Mouse (Mus musculus) left cerebral cortex, postnatal 25 days (tissue): ENCODE measurements around the gene Irf4. TPM values are rescaled to one million over a fixed set of nuclear protein-coding genes. Genes with fewer than 3 reads are reported as not detected.

Source experiments
- DNase-seq, 2 experiments: peaks; one replicate each; pipeline ENCODE4 v3.0.0; 2022; ENCODE audit warnings: low spot score in 2 of 2, mixed read lengths in 1 of 2
- intact Hi-C: fragments of 180-260 bp; cut with DNase I; formaldehyde crosslinking; loops from one replicate; pipeline ENCODE4 v1.15.1; 2025
- total RNA-seq, 2 experiments: library from RNA; stranded (reverse); gene quantifications; 2 replicates each; pipeline ENCODE4 v1.2.3; 2021

Gene Irf4
- under 1 TPM; 0.11 to 0.28 TPM for total RNA-seq

DNA sequence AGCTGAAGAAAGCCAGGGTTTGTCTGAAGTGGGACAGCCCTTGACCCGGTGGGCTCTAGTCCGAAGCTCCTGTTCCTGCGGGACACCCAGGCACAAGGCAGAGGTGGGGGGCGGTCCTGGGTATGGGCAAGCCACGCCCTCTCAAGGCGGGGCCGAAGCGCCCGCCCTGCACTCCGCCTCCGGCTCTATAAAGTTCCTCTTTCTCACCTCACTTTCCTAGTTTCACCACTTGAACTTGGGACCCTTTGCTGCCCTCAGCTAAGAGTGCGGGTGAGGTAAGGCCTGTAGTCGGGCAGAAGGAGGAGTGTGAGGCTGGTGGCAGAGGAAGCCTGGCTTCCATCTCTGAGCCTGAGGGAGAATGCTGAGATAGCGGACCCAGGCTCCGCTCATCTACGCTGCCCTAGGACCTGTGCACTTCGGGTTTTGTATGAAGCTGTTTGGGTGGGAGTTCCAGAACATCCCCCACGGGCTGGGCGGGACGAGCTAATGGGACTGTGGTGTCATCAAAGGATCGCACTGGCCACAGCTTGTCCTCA lies at the start of gene Irf4:
Irf4 (plus strand) TSS at position 206 of the 536 bp plus-strand sequence.
- DNase-seq, result peak; percentile 7 to 20
- intact Hi-C loops, result no loop called here

DNA sequence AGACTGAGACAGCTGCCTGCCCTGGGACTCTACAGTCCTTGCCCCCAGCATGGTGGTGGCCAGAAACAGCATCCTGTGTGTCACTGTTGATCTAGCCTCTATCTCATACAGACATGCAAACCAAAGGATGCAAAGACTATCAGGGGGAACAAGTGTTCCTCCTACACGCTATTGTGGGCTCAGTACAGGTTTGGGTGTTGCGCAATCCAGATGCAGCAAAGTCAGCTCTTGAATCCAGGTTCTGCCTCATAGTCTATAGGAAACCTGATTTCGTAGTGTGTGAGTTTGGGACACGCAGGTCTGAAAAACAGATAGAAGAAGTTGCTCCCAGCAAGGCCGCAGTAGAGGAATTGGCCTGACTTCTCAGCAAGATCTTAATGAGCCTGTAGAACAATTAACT lies 46.3 kb upstream of the Irf4 start:
- intact Hi-C loops, result no loop called here
- no peak for DNase-seq

DNA sequence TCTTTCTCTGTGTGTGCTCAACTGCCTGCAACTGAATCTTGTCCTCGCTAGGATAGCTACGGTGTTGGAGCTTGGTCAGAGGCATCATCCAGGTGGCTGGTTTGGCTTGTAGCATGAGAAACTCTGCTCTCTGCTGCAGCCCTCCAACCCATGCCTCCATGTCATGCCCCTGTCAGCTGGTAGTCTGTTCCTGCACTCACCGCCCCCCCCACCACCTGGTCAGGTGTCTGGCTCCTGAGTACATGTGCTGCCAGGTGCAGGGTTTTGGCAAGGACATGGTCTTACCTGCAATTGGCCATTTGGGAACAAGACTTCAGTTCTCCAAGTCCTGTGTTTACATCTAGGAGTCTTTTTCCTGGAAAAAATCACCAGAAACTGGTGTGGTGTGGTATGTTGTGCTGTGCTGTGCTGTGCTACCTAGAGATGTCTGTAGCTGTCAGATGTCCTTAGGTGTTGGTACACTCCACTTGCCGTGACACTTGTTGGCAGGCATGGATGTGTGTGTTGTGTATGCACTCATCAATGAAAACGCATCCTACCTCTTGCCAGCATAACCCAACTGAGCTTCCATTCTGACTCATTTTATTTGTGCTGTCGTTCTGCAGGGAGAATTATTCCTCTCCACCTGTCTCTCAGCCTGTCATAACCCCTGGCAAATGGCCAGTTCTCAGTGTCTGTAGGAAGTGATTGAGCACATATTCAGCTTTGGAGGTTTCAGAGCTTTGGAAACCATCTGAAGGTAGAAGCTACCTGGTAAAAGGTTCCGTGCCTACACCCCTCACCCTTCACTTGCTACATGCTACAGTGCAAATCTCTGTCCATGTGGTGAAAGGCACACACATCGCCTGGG lies 44.6 kb upstream of the Irf4 start:
- intact Hi-C loops, result no loop called here
- no peak for DNase-seq

DNA sequence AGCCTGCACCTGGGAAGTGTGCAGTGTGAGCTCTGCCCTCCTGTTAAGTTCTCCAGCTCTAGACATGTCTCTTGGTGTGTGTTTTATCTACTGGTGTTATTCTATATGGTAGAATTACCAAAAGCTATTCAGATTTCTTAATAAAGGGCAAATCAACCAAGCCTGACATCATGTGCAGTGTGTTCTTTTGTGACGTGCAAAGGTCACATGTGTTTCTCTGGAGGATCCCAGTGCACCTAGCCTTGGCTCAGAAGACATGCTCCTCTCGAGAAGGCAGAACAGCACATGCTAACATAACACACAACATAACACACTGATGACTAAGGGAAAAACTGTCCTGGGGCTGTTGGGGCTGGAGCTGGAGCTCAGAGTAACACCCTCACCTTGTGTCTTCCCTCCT lies 38.0 kb upstream of the Irf4 start:
- no peak for DNase-seq
- intact Hi-C loops, result no loop called here

DNA sequence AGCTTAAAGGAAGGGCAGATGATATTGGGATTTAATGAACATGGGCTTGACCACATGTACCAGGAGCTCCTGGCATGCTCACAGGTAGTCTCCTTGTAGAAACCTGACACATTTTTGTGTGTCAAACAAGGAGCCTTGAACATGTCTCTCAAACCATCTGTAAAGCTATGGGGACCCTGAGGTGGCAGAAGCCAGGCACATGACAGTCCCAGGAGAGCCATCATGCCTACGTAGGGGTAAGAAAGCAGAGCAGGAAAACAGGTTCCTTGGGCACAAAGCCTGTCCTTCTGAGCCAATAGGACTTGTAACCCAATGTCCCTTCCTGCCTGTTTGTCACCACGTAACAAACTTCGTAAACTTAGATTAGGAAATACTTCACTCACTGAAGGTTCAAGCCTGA lies 37.3 kb upstream of the Irf4 start:
- intact Hi-C loops, result no loop called here
- DNase-seq, result no peak

DNA sequence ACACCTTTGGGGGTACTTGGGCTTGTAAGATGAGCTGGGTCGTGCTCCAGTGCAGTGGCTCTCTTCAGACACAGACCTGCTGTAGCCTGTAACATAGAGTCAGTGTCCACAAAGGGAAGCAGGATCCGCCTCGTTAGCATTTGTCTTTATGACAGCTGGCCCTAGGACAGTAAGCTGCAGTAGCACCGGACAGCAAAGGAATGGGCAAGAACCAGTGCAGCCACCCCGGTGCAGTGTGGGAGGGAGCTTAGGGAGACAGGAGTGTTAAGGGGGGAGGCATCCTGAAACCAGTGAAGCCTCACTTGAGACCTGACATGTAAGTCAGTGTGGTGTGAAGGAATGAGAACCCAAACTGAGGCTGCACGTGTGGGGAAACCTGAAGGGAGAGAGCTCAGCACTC lies 36.7 kb upstream of the Irf4 start:
- DNase-seq, result no peak
- intact Hi-C loops, result no loop called here

DNA sequence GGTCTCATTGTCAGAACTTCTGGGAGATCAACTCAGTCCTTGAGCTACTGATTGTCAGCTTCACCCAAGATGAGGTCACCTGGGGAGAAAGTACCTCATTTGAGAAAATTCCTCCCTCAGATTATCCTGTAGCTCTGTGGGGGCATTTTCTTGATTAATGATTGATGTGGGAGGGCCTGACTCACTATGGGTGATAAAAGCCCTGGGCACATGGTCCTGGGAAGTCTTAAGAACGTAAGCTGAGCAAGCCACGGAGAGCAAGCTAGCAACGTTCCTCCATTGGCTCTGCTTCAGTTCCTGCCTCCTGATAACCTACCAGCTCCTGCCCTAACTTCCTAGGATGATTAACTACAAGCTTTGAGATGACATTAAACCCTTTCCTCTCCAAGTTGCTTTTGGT lies 35.4 kb upstream of the Irf4 start:
- intact Hi-C loops, result no loop called here
- DNase-seq, result no peak

DNA sequence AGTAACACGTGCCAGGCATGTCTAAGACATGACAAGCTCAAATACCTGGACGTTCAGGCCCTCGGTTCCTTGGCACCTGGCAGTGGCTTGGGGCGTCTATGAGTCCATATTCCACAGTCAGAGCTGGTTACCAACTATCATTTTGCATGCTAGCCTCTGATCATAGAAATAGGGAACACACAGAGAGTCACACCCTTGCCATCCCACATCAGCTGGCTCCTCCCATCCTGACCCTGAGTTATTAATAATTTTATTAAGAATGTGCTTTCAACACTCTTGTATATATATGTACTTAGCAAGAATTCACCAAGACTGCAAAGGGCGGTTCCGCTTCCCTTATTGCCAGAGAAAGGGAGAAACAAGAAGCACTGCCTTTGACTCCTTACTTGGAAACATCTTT lies 34.5 kb upstream of the Irf4 start:
- no peak for DNase-seq
- intact Hi-C loops, result no loop called here

DNA sequence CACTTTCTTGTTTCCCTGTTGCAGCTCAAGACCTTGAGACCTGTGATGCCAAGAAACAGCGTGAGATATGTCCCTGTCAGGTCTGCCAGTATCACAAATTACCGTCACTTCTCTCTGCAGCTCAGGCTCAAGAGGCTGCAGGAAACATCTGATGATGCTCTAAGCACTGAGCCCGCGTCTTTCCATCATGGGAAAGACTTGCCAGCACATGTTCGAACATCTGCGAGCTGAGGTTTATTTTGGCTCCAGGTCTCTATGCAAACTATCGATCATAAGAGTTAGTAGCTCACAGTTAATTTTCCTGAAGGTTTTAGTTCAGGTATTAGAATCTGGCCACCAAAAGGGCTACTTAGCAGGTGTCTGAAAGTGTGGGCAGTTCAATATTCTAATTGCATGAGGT lies 34.0 kb upstream of the Irf4 start:
- no peak for DNase-seq
- intact Hi-C loops, result no loop called here

DNA sequence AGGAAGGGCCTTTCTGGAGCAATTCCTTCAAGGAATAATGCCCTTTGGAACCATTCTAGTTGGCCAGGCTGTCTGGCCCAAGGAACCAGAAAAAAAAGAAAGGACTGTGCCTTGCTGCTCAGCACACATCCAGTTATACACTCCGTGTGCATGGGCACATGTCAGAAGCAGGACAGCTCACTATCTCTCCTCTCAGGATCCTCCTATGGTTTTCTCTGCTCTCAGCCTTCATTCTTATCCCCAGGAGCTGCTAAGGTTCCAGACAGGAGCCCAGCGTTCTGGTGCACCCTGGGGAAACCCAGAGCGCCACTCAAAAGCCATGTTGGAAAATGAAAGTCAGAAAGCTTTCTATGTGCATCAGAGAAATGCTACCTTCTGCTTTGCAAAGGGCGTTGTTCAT lies 33.5 kb upstream of the Irf4 start:
- no peak for DNase-seq
- intact Hi-C loops, result no loop called here

DNA sequence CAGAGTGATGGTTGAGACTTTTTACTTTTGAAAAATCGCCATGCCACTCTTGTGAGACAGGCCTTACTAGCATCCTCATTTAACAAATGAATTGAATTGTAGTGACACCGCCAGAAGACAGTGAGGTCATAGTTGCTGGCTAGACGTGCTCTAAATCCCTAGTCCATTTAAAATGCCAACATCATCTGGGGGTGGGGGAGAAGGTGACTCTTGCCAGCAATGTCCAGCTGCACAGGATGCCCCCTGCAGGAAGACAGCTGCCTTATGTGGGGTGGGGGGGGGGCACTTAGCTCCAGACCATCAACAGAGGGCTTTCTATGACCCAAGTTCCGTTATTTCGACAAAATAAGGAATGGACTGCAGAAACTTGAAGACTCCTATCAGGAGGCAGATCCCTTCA lies 32.4 kb upstream of the Irf4 start:
- intact Hi-C loops, result no loop called here
- no peak for DNase-seq

DNA sequence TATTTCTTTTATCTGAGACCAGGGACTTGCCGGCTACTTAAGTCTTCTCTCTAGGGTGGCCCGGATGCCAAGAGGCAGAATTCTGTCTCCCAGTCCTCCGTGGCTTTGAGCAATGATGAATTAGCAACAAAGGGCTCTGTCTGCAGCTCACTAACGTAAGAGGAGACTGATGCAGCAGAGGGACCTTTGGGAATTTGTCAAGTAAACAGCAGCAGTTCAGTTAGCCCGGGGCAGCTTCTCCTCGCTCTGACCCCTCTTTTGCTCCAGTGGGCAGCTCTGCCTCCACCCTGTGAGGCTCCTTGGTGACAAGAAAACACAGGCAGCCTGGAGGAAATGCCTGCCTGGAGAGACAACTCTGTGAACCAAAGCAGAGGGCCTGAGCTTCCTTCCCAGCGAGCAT lies 26.4 kb upstream of the Irf4 start:
- no peak for DNase-seq
- intact Hi-C loops, result no loop called here

DNA sequence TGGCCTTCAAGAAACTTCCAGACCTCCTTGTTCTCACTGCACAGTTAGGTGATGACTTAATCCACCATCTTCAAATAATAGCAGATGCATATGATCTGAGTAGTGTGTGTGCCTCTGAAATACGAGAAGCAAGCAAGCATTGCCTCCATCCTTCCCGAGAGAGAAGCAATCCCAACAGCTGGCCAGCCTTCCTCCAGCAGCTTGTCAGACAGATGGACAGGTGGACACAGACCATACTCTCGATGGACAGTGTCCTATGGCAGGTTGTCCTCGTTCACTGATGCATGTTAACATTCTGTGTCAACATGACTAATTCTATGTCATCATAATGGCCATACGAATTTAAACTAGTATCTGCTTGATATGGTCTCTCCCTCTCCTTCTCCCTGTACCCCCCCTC lies 25.8 kb upstream of the Irf4 start:
- DNase-seq, result no peak
- intact Hi-C loops, result no loop called here

DNA sequence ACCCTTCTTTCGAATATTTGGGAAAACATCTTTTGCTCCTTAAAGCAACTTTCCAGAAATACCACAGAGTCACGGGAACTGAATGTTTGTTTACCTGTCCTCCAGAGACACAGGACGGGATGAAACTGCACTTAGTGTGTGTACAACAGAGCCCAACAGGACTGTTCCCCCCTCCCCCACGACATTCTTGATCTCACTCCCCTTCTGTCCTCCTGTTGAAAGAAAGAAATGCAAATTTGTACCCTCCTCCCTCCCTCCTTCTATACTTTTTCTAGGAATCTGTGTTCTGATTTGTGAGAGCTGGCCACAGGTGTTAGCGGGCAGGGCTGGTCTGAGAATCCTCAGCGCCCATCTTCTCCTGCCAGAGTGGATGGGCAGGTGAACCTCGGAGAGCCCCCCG lies 25.2 kb upstream of the Irf4 start:
- DNase-seq, result no peak
- intact Hi-C loops, result no loop called here

DNA sequence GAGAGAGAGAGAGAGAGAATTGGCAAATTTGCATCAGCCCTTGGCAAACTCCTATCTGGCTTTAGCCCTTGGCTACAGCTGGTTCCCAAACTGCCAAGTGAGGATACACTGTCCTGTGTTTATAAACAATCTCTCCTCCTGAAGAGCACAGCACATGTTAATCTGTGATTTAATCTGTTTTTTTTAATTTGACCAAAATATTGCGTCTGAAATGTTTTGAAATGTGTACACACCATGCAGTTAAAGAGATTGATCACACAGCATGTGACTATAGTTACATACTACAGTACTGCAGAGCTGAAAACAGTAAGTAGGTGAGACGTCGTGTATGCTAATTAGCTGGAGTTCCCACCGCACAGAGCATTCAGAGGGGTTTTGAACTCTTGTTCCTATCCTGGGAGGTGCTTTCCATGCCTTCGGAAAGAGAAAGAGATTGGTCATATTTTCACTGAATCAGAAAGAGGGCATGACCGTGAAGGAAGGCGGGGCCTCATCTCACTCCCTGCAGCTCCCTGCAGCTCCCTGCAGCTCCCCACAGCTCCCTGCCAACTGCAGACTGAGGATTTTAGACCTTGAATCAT lies 24.2 kb upstream of the Irf4 start:
- intact Hi-C loops, result no loop called here
- DNase-seq, result peak in 1 of 2 experiments; percentile 19

DNA sequence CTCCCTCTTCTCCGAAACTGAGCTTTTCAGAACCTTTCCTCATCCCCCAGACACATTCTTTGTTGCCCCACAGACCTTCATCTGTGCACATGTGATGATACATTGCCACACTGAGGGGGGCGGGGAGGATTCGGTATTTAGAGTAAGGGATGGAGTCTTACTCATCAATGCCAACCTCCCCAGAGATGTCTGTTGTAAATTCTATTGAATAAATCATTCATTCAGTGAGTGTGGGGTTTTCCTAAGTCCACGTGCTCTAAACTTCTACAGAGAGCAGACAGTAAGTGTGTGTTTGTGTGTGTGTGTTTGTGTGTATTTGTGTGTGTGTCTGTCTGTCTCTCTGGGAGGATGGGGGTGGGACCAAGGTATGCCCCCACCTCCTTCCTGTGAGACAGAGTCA lies 22.1 kb upstream of the Irf4 start:
- intact Hi-C loops, result no loop called here

DNA sequence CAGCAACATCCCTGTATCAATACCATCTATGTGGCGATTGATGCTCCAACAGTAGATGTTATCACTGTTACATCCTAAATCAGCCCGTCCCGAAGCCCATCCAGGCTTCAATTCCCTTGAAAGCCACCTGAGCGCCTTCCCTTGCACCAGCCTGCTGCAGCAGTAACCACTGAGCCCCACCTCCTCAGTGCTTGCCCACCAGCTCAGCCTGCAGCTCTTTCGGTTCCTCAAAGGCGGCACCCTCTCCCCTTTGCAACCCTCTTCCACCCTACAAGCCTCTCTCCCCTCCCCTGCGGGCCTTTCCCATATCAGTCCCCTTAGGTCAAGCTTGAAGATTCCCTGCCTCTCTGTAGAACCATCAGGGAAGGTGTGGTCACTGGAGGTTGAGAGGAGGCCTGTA lies 20.9 kb upstream of the Irf4 start:
- intact Hi-C loops, result no loop called here
- DNase-seq, result no peak

More for the DNA sequence above, 22.1 kb upstream of the Irf4 start:
- no peak for DNase-seq

DNA sequence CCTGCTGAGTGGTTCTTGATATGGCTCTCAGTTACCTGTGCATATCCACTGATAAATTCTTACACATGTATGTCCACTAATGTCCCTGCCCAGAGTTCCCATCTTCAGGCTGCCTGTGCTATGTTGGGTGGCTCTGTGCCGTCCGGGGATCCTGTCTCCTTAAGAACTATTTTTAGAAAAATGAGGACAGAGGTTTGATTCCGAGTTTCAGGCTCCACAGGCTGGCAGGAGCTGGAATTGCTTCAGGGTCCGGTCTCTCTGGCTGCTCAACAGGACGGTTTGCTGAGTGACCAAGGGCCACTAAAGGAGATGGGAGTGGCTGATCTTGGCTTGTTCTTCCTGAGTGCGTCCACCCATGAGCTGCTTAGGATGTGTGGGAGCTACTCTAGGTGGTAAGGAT lies 19.8 kb upstream of the Irf4 start:
- DNase-seq, result no peak
- intact Hi-C loops, result no loop called here

DNA sequence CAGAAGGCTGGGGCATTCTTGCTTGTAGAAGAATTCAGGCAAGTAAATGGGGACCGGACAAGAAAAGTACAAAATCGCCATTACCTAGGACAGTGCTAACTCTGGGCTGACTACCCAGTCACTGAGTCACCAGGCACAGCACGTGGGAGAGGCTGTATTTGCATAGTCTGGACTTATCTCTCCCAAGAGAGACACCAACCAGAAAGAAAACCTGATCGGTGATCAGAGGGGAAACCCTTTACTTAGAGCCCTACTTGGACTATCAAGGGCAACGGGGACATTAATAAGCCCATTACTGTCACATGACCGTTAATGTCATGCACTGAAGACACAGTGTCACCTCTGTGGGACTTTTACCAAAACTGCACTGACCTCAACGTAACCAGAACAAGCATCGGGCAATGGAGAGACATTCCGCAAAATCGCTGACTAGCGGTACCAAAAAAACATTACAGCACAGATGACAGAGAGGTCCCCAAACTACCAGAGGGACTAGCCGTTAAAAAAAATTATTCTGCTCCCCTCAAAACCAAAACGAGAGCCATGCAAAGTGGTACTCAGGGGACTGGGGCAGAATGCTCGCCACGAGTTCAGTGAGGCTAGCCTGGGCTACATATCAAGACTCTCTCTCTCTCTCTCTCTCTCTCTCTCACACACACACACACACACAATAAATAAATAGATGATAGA lies 18.8 kb upstream of the Irf4 start:
- DNase-seq, result no peak
- intact Hi-C loops, result no loop called here

DNA sequence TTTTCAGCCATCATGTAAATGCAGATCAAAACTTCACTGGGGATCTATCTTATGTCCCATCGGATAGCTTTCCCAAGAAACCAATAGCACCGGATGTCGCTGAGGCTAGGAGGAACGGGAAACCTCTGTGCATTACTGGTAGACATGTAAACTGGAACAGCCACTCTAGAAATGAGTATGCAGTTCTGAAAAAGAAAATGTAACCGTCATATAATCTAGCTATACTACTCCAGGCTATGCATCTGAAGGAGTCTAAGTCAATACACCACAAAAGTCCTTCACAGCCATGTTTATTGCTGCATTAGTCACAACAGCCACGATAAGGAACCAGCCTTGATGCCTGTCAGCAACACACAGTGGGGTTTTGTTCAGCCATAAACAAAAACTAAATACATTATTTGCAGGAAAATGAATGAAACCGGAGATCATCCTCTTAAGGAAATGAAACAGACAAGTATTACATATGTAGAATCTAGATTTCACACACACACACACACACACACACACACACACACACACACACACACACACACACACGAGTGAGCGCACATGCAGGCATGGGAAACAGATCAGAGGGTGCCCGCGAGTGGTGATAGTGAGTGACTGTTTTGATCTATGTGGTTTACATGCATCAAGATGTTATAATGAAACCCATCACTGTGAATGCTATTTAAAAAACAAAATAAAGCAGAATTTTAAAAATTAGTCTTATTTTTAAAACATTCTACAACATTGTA lies 16.1 kb upstream of the Irf4 start:
- DNase-seq, result no peak
- intact Hi-C loops, result no loop called here
